Mouse (Mus musculus): Measurements from ENCODE around the gene Umodl1. TPM values are rescaled to one million over a fixed set of nuclear protein-coding genes. Genes with fewer than 3 reads are reported as not detected.

Gene Umodl1
- total RNA-seq, 4 experiments from 2014 or later = 1.4 to 2.5 TPM; not detected in 2

GRCm38 (mm10) chr17:31000897-31001296 lies 46.5 kb downstream of the Umodl1 start:
- no peak for DNase-seq

GRCm38 (mm10) chr17:31002613-31003012 lies 48.2 kb downstream of the Umodl1 start:
- no peak for DNase-seq

- no peak for DNase-seq
Observed at GRCm38 (mm10) chr17:31005284-31005683, 50.8 kb downstream of the Umodl1 start.

- DNase-seq = no peak
Observed at GRCm38 (mm10) chr17:31007357-31007756, 52.9 kb downstream of the Umodl1 start.

GRCm38 (mm10) chr17:31008416-31008815 lies 54.0 kb downstream of the Umodl1 start:
- no peak for DNase-seq

- no peak for DNase-seq
Observed at GRCm38 (mm10) chr17:31011551-31012394, 57.3 kb downstream of the Umodl1 start.

GRCm38 (mm10) chr17:31018267-31018666 lies 63.8 kb downstream of the Umodl1 start:
- DNase-seq = no peak

GRCm38 (mm10) chr17:31019505-31019904 lies 65.1 kb downstream of the Umodl1 start:
- peak; percentile 31 for DNase-seq

GRCm38 (mm10) chr17:31020078-31020477 lies 65.6 kb downstream of the Umodl1 start:
- DNase-seq = no peak

- DNase-seq = no peak
Observed at GRCm38 (mm10) chr17:31021276-31021675, 66.8 kb downstream of the Umodl1 start.

- no peak for DNase-seq
Observed at GRCm38 (mm10) chr17:31024125-31024781, 69.8 kb downstream of the Umodl1 start.

GRCm38 (mm10) chr17:31024782-31025125 lies 70.3 kb downstream of the Umodl1 start:
- DNase-seq = peak; percentile 40

GRCm38 (mm10) chr17:31026986-31027385 lies 72.5 kb downstream of the Umodl1 start:
- no peak for DNase-seq

GRCm38 (mm10) chr17:31027723-31028122 lies 73.3 kb downstream of the Umodl1 start:
- no peak for DNase-seq

- DNase-seq = no peak
Observed at GRCm38 (mm10) chr17:31028821-31029370, 74.5 kb downstream of the Umodl1 start.

GRCm38 (mm10) chr17:31029407-31029806 lies 75.0 kb downstream of the Umodl1 start:
- DNase-seq = no peak

- DNase-seq = no peak
Observed at GRCm38 (mm10) chr17:31032341-31032740, 77.9 kb downstream of the Umodl1 start.

GRCm38 (mm10) chr17:31033251-31033650 lies 78.8 kb downstream of the Umodl1 start:
- no peak for DNase-seq

GRCm38 (mm10) chr17:31034165-31034564 lies 79.7 kb downstream of the Umodl1 start:
- DNase-seq = no peak

- DNase-seq = no peak
Observed at GRCm38 (mm10) chr17:31034674-31035356, 80.4 kb downstream of the Umodl1 start.

GRCm38 (mm10) chr17:31036168-31036876 lies 81.9 kb downstream of the Umodl1 start:
- no peak for DNase-seq

GRCm38 (mm10) chr17:31037331-31037730 lies 82.9 kb downstream of the Umodl1 start:
- DNase-seq = no peak
